Mouse (Mus musculus): ENCODE measurements around the gene Ush1g. TPM values are rescaled to one million over a fixed set of nuclear protein-coding genes. Genes with fewer than 3 reads are reported as not detected.
A peak's percentile ranks its signal among the peaks of the same experiment; 100 is the strongest.

Gene Ush1g
- polyA plus RNA-seq, 1 experiment = 0.02 TPM

DNA sequence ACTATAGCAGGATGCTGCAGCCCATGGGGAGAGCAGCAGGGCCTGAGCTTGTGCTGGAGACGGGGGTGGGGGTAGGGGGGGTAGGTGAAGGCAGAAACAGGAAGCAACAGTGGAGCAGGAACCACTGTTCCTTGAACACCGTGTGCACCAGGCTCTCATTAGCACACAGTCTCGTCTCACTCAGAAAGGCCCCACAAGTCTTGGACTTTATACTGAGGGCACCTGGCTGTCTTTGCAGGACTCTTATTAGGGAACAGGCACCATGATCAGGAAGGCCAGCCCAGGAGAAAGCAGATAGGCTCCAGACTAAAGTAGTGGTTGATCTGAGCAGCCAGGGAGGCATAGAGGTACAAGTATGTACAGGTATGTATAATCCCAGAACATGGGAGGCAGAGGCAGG is 15.5 kb upstream of the Ush1g start:
- WGBS = 23% methylated on average over 3 of the region's 3 CpGs
- DNase-seq (ENCODE audit: low read depth, low spot score) = no peak

DNA sequence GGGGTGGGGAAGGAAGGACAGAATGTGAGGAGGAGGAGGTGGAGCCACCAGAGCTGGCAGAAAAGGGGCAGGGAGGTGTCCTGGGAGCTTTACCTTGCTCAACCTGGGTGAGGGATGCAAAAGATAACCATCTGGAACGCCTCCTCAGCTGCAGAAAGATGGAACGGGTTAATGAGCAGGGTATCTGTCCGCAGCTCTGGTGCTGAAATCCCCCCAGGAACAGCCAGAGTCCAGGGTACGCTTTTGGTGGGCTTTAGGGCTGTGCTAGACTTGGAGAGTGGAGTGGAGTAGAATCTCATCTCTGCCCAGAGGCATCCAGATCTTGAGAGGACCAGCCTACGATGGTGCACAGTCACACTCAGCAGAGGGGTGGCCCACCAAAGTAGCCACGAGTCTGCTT is 14.3 kb upstream of the Ush1g start:
- WGBS = 12% methylated on average over 6 of the region's 6 CpGs

DNA sequence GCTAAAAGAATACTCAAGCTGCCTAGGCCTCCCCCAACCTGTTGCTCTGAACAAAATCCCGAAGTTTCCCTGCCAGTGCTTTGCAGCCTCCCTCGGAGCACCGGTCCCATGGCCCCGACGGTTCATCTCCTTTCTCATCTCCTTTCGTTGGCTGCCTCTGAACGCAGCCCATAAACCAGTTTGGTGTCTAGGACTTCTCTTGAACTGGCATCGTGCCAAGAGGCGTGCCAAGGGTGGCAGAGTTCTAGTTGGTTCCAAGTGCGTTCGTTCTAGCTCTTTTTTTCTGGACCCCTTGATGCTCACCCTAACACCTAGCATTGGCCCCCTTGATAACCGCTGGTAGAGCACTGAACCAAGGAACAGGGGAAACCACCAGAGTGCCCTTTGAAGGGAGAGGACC is 13.4 kb upstream of the Ush1g start:
- 20% methylated on average over 12 of the region's 12 CpGs for WGBS
- peak; percentile 46 for DNase-seq (ENCODE audit: low read depth, low spot score)

More for the DNA sequence above, 14.3 kb upstream of the Ush1g start:
- no peak for DNase-seq (ENCODE audit: low read depth, low spot score)

DNA sequence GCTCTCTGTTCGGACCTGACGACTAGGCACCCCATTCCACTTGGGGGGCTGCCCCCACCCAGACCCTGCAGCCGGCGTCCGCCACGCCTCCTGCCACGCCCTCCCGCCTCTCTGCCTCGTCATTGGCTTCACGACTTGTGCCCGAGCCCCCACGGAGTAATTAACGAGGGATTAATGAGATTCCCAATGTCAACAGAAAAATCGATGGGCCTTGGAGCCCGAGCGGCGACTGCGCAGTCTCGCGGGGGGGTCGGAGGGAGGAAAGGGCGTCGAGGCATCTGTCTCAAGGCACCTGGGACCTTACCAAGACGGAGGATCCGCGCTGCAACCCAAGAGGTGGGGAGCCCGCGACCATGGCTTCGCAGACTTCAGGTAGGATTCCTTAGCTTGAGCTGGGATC is 12.7 kb upstream of the Ush1g start, which contains the start of gene Otop3:
Gene Otop3 (plus strand): TSS at position 201 of the 400 bp plus-strand sequence.
- 4% methylated on average over 29 of the region's 29 CpGs for WGBS
- DNase-seq (ENCODE audit: low read depth, low spot score) = no peak

- DNase-seq (ENCODE audit: low read depth, low spot score) = no peak
Measured at GRCm38 (mm10) chr11:115329339-115329738, 7.5 kb upstream of the Ush1g start.

GRCm38 (mm10) chr11:115326730-115327129 is 4.9 kb upstream of the Ush1g start:
- no peak for DNase-seq (ENCODE audit: low read depth, low spot score)
- WGBS = 31% methylated on average over 7 of the region's 7 CpGs

More at GRCm38 (mm10) chr11:115329339-115329738, 7.5 kb upstream of the Ush1g start:
- WGBS = 61% methylated on average over 15 of the region's 15 CpGs

DNA sequence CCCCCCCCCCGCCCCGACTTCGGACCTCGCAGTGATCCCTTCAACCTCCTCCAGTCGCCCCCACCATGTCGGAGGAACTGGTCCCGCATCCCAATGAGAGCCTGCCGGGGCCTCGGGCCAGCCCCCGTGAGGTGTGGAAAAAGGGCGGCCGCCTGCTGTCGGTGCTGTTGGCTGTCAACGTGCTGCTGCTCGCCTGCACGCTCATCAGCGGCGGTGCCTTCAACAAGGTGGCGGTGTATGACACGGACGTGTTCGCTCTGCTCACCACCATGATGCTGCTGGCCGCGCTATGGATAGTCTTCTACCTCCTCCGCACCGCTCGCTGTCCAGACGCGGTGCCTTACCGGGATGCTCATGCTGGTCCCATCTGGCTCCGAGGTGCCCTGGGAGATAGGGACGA is 1.5 kb upstream of the Ush1g start:
- no peak for DNase-seq (ENCODE audit: low read depth, low spot score)
- WGBS = 21% methylated on average over 32 of the region's 32 CpGs

DNA sequence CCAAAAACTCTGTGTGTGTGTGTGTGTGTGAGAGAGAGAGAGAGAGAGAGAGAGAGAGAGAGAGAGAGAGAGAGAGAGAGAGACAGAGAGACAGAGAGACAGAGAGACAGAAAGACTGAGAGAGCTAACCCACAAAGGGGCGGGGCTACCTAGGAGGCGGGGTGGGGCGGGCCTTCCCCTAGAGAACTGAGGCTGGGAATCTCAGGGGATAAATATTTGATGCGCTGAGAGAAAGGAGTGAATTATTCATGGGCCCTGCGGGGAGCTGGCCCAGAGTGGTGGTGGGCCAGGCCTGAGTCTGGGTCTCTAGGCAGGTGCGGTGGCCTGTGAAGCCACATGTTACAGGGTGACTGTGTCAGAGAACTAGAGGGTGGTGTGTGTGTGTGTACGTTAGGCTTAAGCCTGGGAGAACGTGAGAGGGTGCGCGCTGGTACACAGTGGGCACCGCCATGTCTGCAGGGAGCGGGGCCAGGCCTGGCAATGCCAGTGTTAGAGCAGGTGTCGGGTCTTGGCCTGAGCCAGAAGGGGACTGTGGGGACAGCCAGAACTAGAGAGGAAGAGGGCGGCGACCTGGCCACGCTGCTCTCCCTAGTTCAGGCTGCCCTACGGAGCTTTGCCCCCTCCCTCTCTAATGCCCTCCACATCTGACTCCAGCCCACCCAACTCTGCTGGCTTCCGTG is 2.0 kb downstream of the Ush1g start:
- no peak for DNase-seq (ENCODE audit: low read depth, low spot score)
- 11% methylated on average over 18 of the region's 18 CpGs for whole genome bisulfite sequencing

DNA sequence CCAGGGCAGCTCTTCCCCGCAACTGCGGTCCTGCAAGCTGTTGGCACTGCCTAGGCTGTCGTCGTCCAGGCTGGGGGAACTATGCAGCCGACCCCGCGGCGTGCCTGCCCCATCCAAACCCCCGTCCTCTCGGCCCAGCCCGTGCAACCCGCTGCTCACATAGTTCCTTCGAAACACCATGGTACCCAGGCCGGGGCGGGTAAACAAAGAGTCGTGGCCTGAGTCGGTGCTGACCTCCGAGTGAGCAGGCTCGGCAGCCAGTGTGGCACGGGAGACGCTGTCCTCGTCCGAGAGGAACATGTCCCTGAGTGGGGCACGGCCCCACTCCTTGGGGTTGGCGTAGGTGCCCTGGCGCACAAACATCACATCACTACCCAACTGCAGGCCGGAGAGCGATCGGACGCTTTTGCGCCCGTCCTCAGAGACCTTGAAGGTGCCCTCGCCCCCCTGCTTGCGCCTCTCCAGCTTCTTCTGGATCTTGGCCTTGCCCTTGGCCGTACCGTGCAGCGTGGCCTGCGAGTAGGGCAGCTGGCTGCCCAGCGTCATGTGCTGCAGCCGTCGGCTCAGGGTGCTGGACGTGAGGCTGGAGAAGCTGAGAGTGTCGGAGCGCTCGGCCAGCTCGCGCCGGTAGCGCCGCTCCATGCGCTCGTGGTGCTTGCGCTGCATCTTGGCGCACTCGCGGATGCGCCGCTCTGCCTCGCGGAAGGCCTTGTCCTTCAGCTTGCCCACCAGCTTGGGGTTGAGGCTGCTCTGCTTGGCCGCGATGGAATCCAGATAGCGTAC is 3.4 kb downstream of the Ush1g start:
- no peak for DNase-seq (ENCODE audit: low read depth, low spot score)
- WGBS = 8% methylated on average over 63 of the region's 63 CpGs

- DNase-seq (ENCODE audit: low read depth, low spot score) = no peak
- 59% methylated on average over 7 of the region's 7 CpGs for WGBS
Measured at GRCm38 (mm10) chr11:115317204-115317603, 4.6 kb downstream of the Ush1g start.

GRCm38 (mm10) chr11:115314249-115314648 is 7.6 kb downstream of the Ush1g start:
- 22% methylated on average over 2 of the region's 2 CpGs for WGBS
- DNase-seq (ENCODE audit: low read depth, low spot score) = no peak

DNA sequence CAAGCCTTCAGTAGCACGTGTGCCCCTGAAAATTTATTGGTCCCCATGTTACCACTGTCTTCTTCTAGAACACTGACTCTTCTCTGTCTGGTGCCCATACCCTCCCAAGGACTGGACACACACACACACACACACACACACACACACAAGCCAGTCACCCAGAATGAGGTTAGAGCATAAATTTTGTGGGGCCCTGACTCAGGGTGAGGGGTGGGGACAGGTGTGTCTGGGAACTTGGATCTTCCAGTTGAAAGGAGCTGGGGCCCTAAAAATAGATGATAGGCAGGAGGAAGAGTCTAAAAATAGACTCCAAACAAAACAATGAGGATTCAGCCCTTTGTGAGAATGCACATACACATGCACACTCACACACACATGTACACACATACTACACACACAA is 13.1 kb downstream of the Ush1g start:
- 20% methylated on average over 1 of the region's 1 CpGs for WGBS
- DNase-seq (ENCODE audit: low read depth, low spot score) = no peak

DNA sequence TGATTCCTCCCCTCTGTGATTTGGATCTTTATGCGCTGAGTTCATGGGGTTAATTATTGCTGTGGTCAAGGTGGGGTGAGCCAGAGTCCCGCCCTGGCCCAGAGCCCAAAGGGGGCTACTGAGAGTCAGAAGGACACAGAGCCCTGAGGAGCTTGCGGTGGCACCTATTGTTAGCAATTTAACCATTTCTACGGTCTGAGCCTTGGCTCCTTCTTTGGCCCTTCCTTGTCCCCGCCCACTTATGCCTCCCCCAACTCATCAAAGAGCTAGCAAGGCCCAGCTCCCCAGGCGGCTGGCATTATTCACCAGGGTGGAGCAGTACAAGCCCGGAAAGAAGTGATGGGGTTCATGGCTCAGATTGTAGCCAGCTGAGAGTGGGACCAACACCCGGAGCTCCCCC is 15.0 kb downstream of the Ush1g start, which contains the start of gene Otop2:
Gene Otop2 (plus strand): TSS at position 301 of the 400 bp plus-strand sequence.
- 36% methylated on average over 8 of the region's 8 CpGs for WGBS
- DNase-seq (ENCODE audit: low read depth, low spot score) = no peak

GRCm38 (mm10) chr11:115303167-115303566 is 18.7 kb downstream of the Ush1g start:
- 37% methylated on average over 8 of the region's 8 CpGs for WGBS

DNA sequence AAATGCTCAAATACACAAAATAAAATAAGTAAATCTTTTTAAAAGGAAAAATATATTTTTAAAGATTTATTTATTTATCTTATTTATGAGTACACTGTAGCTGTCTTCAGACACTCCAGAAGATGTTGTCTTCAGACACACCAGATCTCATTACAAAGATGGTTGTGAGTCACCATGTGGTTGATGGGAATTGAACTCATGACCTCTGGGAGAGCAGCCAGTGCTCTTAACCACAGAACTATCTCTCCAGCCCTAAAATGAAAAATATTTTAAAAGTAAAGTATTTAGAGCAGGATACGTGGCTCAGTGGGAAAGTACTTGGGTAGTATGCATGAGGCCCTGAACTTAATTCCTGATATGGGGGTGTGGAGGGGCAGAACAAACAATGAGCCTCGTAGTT is 20.5 kb downstream of the Ush1g start:
- WGBS = 69% methylated on average over 2 of the region's 2 CpGs
- DNase-seq (ENCODE audit: low read depth, low spot score) = no peak

More at GRCm38 (mm10) chr11:115303167-115303566, 18.7 kb downstream of the Ush1g start:
- no peak for DNase-seq (ENCODE audit: low read depth, low spot score)

DNA sequence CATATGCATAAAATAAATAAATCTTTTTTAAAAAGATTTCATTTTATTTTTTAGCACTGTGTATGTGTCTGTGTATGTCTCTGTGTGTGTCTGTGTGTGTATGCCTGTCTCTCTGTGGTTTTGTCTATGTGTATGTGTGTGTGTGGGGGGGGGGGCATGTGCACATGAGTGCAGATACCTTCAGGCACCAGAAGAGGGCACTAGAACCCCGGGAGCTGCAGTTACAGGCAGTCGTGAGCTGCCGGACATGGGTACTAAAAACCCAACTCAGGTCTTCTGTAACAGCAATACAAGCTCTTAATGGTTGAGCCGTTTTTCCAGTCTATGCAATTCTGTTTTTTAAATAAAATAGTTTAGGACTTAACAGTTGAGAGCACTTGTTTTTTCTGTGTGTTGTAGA is 21.1 kb downstream of the Ush1g start:
- no peak for DNase-seq (ENCODE audit: low read depth, low spot score)
- 82% methylated on average over 4 of the region's 4 CpGs for WGBS

GRCm38 (mm10) chr11:115298160-115298559 is 23.7 kb downstream of the Ush1g start:
- 80% methylated on average over 8 of the region's 8 CpGs for WGBS
- DNase-seq (ENCODE audit: low read depth, low spot score) = no peak

- 1% methylated on average over 44 of the region's 44 CpGs for WGBS
- DNase-seq (ENCODE audit: low read depth, low spot score) = no peak
Measured at GRCm38 (mm10) chr11:115297214-115297826, 24.5 kb downstream of the Ush1g start, which contains the start of gene Fads6. TSS of gene Fads6 (minus strand) at chr11:115297663.

GRCm38 (mm10) chr11:115296471-115297210 is 25.2 kb downstream of the Ush1g start:
- whole genome bisulfite sequencing = 35% methylated on average over 21 of the region's 21 CpGs
- DNase-seq (ENCODE audit: low read depth, low spot score) = no peak

- 87% methylated on average over 11 of the region's 11 CpGs for WGBS
- DNase-seq (ENCODE audit: low read depth, low spot score) = no peak
Measured at GRCm38 (mm10) chr11:115295939-115296338, 25.9 kb downstream of the Ush1g start.

Data from large intestine, adult 2 months (tissue).